Mouse (Mus musculus): Measurements from ENCODE around the gene Unc5c.

DNA sequence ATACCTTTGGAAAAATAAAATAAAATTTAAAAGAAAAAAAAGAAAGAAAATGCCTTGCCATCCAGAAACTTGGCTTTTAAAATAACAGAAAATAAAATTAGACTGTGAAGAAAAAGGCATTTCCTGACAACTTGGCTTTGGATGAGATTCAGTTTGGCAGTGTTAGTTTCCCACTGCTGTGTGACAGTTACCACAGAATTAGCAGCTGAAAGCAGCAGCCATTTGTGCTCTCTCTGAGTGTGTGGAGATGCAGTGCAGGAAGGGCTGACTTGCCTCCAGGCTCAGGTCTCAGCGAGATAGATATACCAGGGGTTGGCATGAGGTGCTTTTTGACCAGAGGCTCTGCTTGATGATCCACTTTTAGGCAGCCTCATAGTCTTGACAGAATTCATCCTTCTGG is 151.7 kb downstream of the Unc5c start:
- no peak for TF ChIP-seq CTCF (IDR thresholded peaks at IDR 0.05; ENCODE audit: control insufficient read depth, insufficient read depth, insufficient read length)
- no peak for TF ChIP-seq MAX (IDR thresholded peaks at IDR 0.05)
- no peak for TF ChIP-seq MYOD1 (IDR thresholded peaks at IDR 0.05; ENCODE audit: control insufficient read depth, insufficient read length, low read depth)

Measured in C2C12 (cell line).